Mouse (Mus musculus) monocyte, adult 5-6 weeks (primary cell): ENCODE results near the gene Olfr362. TPM values are rescaled to one million over a fixed set of nuclear protein-coding genes. Genes with fewer than 3 reads are reported as not detected.
"Not testable (repeated sequence)": the region's sequence is repeated elsewhere in the genome, so short reads cannot be mapped to it uniquely, and the experiment has no call there.

ENCODE experiments used
- ATAC-seq: fragments of 153-309, 156-312 bp; replicated peaks from 2 replicates; pipeline ENCODE4 v1.8.0; 2017; ENCODE audit warnings: mild to moderate bottlenecking; ENCODE audit not compliant: low TSS enrichment, insufficient number of reproducible peaks, severe bottlenecking, poor library complexity, low FRiP score
- total RNA-seq: library from RNA; stranded (forward); fragments of 200-1000, 200-491, 200-594 nt; gene quantifications from 3 replicates; pipeline ENCODE4 v1.2.3, GENCODE M21; 2017

The Olfr362 gene
- not detected in 3 replicates for total RNA-seq

GRCm38 (mm10) chr2:37117810-37118209 lies at the start of gene Olfr362:
Olfr362 (minus strand) TSS chr2:37117910.
- no peak for ATAC-seq

- ATAC-seq = no peak
These were observed 21.3 kb upstream of the Olfr362 start, which contains the start of gene Olfr364-ps1 for GRCm38 (mm10) chr2:37139022-37139421. Olfr364-ps1 (plus strand) TSS chr2:37139322.

DNA sequence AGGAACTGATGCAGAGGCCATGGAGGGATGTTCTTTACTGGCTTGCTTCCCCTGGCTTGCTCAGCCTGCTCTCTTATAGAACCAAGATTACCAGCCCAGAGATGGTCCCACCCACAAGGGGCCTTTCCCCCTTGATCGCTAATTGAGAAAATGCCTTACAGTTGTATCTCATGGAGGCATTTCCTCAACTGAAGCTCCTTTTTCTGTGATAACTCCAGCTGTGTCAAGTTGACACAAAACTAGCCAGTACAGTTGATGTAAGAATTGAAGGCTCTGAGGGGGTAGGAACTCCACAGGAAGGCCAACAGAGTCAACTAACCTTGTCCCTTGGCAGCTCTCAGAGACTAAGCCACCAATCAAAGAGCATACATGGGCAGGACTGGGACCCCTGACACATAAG lies 28.5 kb downstream of the Olfr362 start, which contains the start of gene Olfr361:
Gene Olfr361 (minus strand): TSS at position 101 of the 400 bp plus-strand sequence.
- ATAC-seq = not testable (repeated sequence)

GRCm38 (mm10) chr2:37065446-37065845 lies 52.3 kb downstream of the Olfr362 start, which contains the start of gene Olfr360:
Olfr360 (plus strand) TSS chr2:37065746.
- ATAC-seq = no peak

Other genes with a start within 250 kb of the Olfr362 start
- not detected in 3 replicates for gene Olfr352, start 249.4 kb downstream of the Olfr362 start, total RNA-seq
- not detected in 3 replicates for gene Olfr353, start 225.0 kb downstream of the Olfr362 start, total RNA-seq
- not detected in 3 replicates for gene Olfr354, start 212.2 kb downstream of the Olfr362 start, total RNA-seq
- gene Olfr355, start 189.0 kb downstream of the Olfr362 start, total RNA-seq = not detected in 3 replicates
- gene Olfr356, start 180.8 kb downstream of the Olfr362 start, total RNA-seq = not detected in 3 replicates
- not detected in 3 replicates for gene Olfr357, start 124.1 kb downstream of the Olfr362 start, total RNA-seq
- gene Olfr358, start 108.6 kb downstream of the Olfr362 start, total RNA-seq = not detected in 3 replicates
- gene Olfr360, start 52.2 kb downstream of the Olfr362 start, total RNA-seq = not detected in 3 replicates
- not detected in 3 replicates for gene Olfr361, start 28.6 kb downstream of the Olfr362 start, total RNA-seq
- not detected in 3 replicates for gene Olfr364-ps1, start 21.4 kb upstream of the Olfr362 start, total RNA-seq
- not detected in 3 replicates for gene Olfr365, start 70.3 kb upstream of the Olfr362 start, total RNA-seq
- not detected in 3 replicates for gene Olfr366, start 93.7 kb upstream of the Olfr362 start, total RNA-seq
- not detected in 3 replicates for gene Olfr368, start 208.6 kb upstream of the Olfr362 start, total RNA-seq
- gene Pdcl, start 241.4 kb upstream of the Olfr362 start, total RNA-seq = 71.6 to 76.0 TPM (median 75.3 TPM) in 3 replicates